Mouse (Mus musculus): Measurements from ENCODE around the gene Edil3.

DNA sequence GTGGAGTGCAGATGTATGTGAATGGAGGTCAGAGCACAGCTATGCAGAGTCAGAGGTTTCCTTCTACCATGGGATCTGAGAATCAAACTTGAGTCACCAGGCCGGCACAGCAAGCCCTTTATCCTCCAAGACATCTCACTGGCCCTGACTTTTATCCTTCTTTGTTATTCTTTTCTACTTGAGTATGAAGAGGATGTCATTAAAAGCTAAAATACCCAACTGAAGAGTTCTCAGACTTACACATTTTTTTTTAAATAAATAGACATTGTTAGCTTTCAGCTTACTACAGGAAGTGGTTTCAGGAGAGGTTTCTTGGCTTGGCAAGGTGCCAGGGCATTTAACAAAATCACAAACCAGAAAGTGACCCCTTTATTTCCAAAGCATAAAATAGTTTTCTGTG is 15.4 kb upstream of the Edil3 start:
- no peak for TF ChIP-seq GATA1 (IDR thresholded peaks at IDR 0.05; ENCODE audit: borderline replicate concordance, low read length)
- no peak for TF ChIP-seq FLI1 (IDR thresholded peaks at IDR 0.05; ENCODE audit: low read length)
